Mouse (Mus musculus) thymus, adult 2 months (tissue): ENCODE results near the gene G6pc.

ENCODE experiments used
- CTCF ChIP-seq: fragments of 200-500 bp; IDR thresholded peaks from 2 replicates; pipeline ENCODE4 v1.5.1; 2012; ENCODE audit warnings: mild to moderate bottlenecking, control low read depth, low read length, moderate library complexity, borderline replicate concordance; ENCODE audit not compliant: control insufficient read depth, poor library complexity, insufficient read depth; ENCODE audit errors: extremely low read depth
- POLR2A ChIP-seq: fragments of 200-500 bp; IDR thresholded peaks from 2 replicates; pipeline ENCODE4 v1.6.1; 2012; ENCODE audit warnings: mild to moderate bottlenecking, low read length, control low read depth, moderate library complexity; ENCODE audit not compliant: control insufficient read depth, poor library complexity, insufficient read depth; ENCODE audit errors: extremely low read depth

GRCm38 (mm10) chr11:101326147-101326546 is 41.2 kb upstream of the G6pc start:
- TF ChIP-seq CTCF (no peak), POLR2A (no peak)
